Mouse (Mus musculus): ENCODE measurements around the gene Uba7. TPM values are rescaled to one million over a fixed set of nuclear protein-coding genes. Genes with fewer than 3 reads are reported as not detected.

The Uba7 gene
- polyA plus RNA-seq, 1 experiment from 2014 or later = 42.9 TPM

GRCm38 (mm10) chr9:108023216-108023615 is 47.9 kb downstream of the Uba7 start:
- Histone ChIP-seq H3K9me3 (replicated peaks) (peaks cover 5% of the 10 kb centered on the region), H3K4me3 (no peak overlapping the region), H3K4me1 (replicated peaks) (peaks cover 16% of the 10 kb centered on the region), H3K4me2 (no peak overlapping the region), H3K36me3 (peaks cover 41% of the 10 kb centered on the region), H3K9ac (no peak overlapping the region), H3K27me3 (replicated peaks) (no peaks in the 10 kb centered on the region), H3K27ac (ENCODE audit: poor library complexity, severe bottlenecking) (no peak overlapping the region)
- WGBS = 85% methylated on average over 3 of the region's 3 CpGs
- no peak for ATAC-seq (ENCODE audit: insufficient number of reproducible peaks, low FRiP score)

GRCm38 (mm10) chr9:108026584-108026983 is 51.3 kb downstream of the Uba7 start:
- H3K9ac ChIP-seq = no peak overlapping the region
- H3K4me3 ChIP-seq = no peak overlapping the region
- peaks cover 5% of the 10 kb centered on the region for H3K9me3 ChIP-seq (replicated peaks)
- no peak overlapping the region for H3K4me2 ChIP-seq
- no peak overlapping the region for H3K27ac ChIP-seq (ENCODE audit: poor library complexity, severe bottlenecking)
- H3K27me3 ChIP-seq (replicated peaks) = no peaks in the 10 kb centered on the region
- H3K4me1 ChIP-seq (replicated peaks) = peaks cover 6% of the 10 kb centered on the region
- peaks cover 50% of the 10 kb centered on the region for H3K36me3 ChIP-seq
- WGBS = 92% methylated on average over 3 of the region's 3 CpGs
- no peak for ATAC-seq (ENCODE audit: insufficient number of reproducible peaks, low FRiP score)

GRCm38 (mm10) chr9:108027867-108028266 is 52.6 kb downstream of the Uba7 start:
- Histone ChIP-seq H3K4me2 (no peak overlapping the region), H3K4me3 (no peak overlapping the region), H3K27me3 (replicated peaks) (no peaks in the 10 kb centered on the region), H3K4me1 (replicated peaks) (no peaks in the 10 kb centered on the region), H3K9me3 (replicated peaks) (peaks cover 5% of the 10 kb centered on the region), H3K9ac (no peak overlapping the region), H3K27ac (ENCODE audit: poor library complexity, severe bottlenecking) (no peak overlapping the region), H3K36me3 (peaks cover 61% of the 10 kb centered on the region)
- ATAC-seq (ENCODE audit: insufficient number of reproducible peaks, low FRiP score) = no peak
- WGBS = 95% methylated on average over 3 of the region's 3 CpGs

GRCm38 (mm10) chr9:108032126-108032525 is 56.8 kb downstream of the Uba7 start:
- peaks cover 5% of the 10 kb centered on the region; the same call in 1 of the 2 replicates for H3K9me3 ChIP-seq (replicated peaks)
- H3K4me3 ChIP-seq = no peak overlapping the region
- H3K27me3 ChIP-seq (replicated peaks) = no peaks in the 10 kb centered on the region
- no peak overlapping the region for H3K9ac ChIP-seq
- ATAC-seq (ENCODE audit: insufficient number of reproducible peaks, low FRiP score) = no peak
- WGBS = 88% methylated on average over 5 of the region's 5 CpGs
- no peak overlapping the region for H3K4me2 ChIP-seq
- no peaks in the 10 kb centered on the region for H3K4me1 ChIP-seq (replicated peaks)
- H3K36me3 ChIP-seq = peaks cover 55% of the 10 kb centered on the region
- no peak overlapping the region for H3K27ac ChIP-seq (ENCODE audit: poor library complexity, severe bottlenecking)

Other genes starting within 250 kb of the Uba7 start
- 127 and 137 TPM in 2 replicates for gene Rbm5, start 204.5 kb upstream of the Uba7 start, polyA plus RNA-seq (2016; fragmentation: Nextera tagmentation; extraction: Ambion mirVana)
- 56.4 and 61.8 TPM in 2 replicates for gene Rbm6, start 102.3 kb upstream of the Uba7 start, polyA plus RNA-seq (2016; fragmentation: Nextera tagmentation; extraction: Ambion mirVana)
- 9.3 and 9.9 TPM in 2 replicates for gene Mon1a, start 87.4 kb upstream of the Uba7 start, polyA plus RNA-seq (2016; fragmentation: Nextera tagmentation; extraction: Ambion mirVana)
- gene Mst1r, start 68.6 kb upstream of the Uba7 start, polyA plus RNA-seq (2016; fragmentation: Nextera tagmentation; extraction: Ambion mirVana) = 4.5 and 5.2 TPM in 2 replicates
- gene Actl11, start 47.0 kb upstream of the Uba7 start, polyA plus RNA-seq (2016; fragmentation: Nextera tagmentation; extraction: Ambion mirVana) = not detected in 2 replicates
- 0.39 and 0.56 TPM in 2 replicates for gene Camkv, start 39.8 kb upstream of the Uba7 start, polyA plus RNA-seq (2016; fragmentation: Nextera tagmentation; extraction: Ambion mirVana)
- 12.4 and 13.1 TPM in 2 replicates for gene Traip, start 25.4 kb upstream of the Uba7 start, polyA plus RNA-seq (2016; fragmentation: Nextera tagmentation; extraction: Ambion mirVana)
- 4.4 and 5.2 TPM in 2 replicates for gene Gm20661, start 7.6 kb downstream of the Uba7 start, polyA plus RNA-seq (2016; fragmentation: Nextera tagmentation; extraction: Ambion mirVana)
- 41.9 and 43.9 TPM in 2 replicates for gene Inka1, start 10.4 kb downstream of the Uba7 start, polyA plus RNA-seq (2016; fragmentation: Nextera tagmentation; extraction: Ambion mirVana)
- gene Cdhr4, start 17.0 kb downstream of the Uba7 start, polyA plus RNA-seq (2016; fragmentation: Nextera tagmentation; extraction: Ambion mirVana) = 6.8 and 11.4 TPM in 2 replicates
- gene Gm20662, start 20.8 kb downstream of the Uba7 start, polyA plus RNA-seq (2016; fragmentation: Nextera tagmentation; extraction: Ambion mirVana) = 1.5 TPM in 2 replicates
- gene Ip6k1, start 27.0 kb downstream of the Uba7 start, polyA plus RNA-seq (2016; fragmentation: Nextera tagmentation; extraction: Ambion mirVana) = 50.2 and 52.4 TPM in 2 replicates
- gene Gmppb, start 73.7 kb downstream of the Uba7 start, polyA plus RNA-seq (2016; fragmentation: Nextera tagmentation; extraction: Ambion mirVana) = 23.2 and 24.5 TPM in 2 replicates
- 2.4 and 3.1 TPM in 2 replicates for gene Amigo3, start 77.7 kb downstream of the Uba7 start, polyA plus RNA-seq (2016; fragmentation: Nextera tagmentation; extraction: Ambion mirVana)
- 0.31 and 0.37 TPM in 2 replicates for gene Mst1, start 104.9 kb downstream of the Uba7 start, polyA plus RNA-seq (2016; fragmentation: Nextera tagmentation; extraction: Ambion mirVana)
- gene Rnf123, start 107.8 kb downstream of the Uba7 start, polyA plus RNA-seq (2016; fragmentation: Nextera tagmentation; extraction: Ambion mirVana) = 32.8 and 37.0 TPM in 2 replicates
- gene Apeh, start 119.1 kb downstream of the Uba7 start, polyA plus RNA-seq (2016; fragmentation: Nextera tagmentation; extraction: Ambion mirVana) = 48.0 and 51.1 TPM in 2 replicates
- 0.39 and 0.50 TPM in 2 replicates for gene Bsn, start 214.9 kb downstream of the Uba7 start, polyA plus RNA-seq (2016; fragmentation: Nextera tagmentation; extraction: Ambion mirVana)